Mouse (Mus musculus): ENCODE data around the gene Cd38. TPM values are rescaled to one million over a fixed set of nuclear protein-coding genes. Genes with fewer than 3 reads are reported as not detected.

Gene Cd38
- polyA plus RNA-seq, 1 experiment from 2014 or later = 4.1 TPM

DNA sequence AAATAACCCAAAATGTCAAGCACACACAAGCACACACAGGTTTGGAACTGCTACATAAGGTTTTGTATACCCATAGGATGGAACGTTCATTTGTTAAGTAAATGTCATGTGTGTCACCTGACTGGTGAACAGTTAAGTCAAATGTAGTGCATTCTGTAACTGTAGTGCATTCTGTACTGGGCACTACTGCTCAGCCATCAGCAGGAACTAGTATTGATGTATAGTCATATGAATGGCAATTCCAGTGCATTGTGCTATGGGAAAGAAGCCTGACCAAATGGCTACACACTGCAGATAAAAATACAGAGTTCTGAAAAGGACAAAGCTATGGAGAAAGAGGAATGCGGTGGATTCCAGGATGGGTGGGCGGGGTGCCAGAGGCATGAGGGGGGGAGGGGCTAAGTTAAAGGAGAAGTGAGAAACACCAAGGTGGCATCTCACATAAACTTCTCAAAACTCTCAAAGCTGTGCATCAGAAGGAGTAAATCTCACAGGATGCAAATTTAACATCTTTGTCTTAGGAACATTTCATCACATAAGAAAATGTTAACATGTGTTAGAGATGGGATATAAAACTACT lies 25.7 kb upstream of the Cd38 start:
- H3K4me2 ChIP-seq = no peak overlapping the region
- H3K27me3 ChIP-seq = no peaks in the 10 kb centered on the region
- no peaks in the 10 kb centered on the region for H3K9me3 ChIP-seq
- no peak overlapping the region for H3K9ac ChIP-seq
- ATAC-seq (ENCODE audit: low FRiP score) = no peak
- H3K36me3 ChIP-seq = no peaks in the 10 kb centered on the region
- H3K4me1 ChIP-seq (replicated peaks) = 0 out of 2 replicates have a peak, but pooled peaks cover 4% of the 10 kb centered on the region
- no peak overlapping the region for H3K27ac ChIP-seq
- no peak overlapping the region for H3K4me3 ChIP-seq
- whole genome bisulfite sequencing = 74% methylated on average over 3 of the region's 3 CpGs

DNA sequence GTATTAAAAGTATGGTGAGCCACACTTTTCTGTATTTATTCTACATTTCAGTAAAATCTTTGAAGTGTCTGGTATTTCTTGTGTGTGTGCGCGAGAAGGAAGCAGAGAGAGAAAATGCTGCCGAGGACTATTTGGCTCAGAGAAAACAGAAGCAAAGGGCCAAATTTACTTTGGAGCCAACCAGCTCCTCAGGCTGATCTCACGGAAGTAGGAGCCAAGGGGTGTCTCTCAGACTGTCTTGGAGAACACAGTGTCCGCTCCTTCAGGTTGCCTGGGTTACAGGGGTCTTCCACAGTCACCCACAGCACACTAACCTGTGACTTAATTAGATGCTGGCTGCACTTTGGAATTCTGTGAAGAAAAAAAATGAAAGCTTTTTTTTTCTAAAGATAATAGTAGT lies 23.3 kb upstream of the Cd38 start:
- ATAC-seq (ENCODE audit: low FRiP score) = no peak
- Histone ChIP-seq H3K4me3 (no peak overlapping the region), H3K9ac (no peak overlapping the region), H3K27ac (no peak overlapping the region), H3K36me3 (no peaks in the 10 kb centered on the region), H3K9me3 (no peaks in the 10 kb centered on the region), H3K4me1 (replicated peaks) (0 out of 2 replicates have a peak, but pooled peaks cover 4% of the 10 kb centered on the region), H3K4me2 (no peak overlapping the region), H3K27me3 (no peaks in the 10 kb centered on the region)
- WGBS = 83% methylated on average over 5 of the region's 5 CpGs

DNA sequence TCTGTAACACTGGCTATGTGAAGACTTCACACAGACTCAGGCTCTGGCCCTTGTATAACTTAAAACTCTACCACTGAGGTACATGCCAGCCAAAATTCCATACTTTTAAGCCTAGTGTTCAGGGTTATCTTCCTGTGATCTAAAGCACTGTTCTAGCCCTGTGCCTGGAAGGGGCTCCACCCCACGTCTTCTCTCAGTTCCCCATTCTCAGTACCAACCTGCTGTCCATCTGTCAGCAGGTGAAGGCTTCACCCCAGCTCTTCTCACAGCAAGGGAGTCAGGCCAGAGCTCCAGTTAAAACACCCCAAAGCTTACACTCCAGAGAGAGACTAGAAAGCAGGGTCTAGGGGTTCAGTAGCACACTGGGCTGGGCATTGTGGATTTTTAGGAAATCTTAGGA lies 22.7 kb upstream of the Cd38 start:
- no peak overlapping the region for H3K4me3 ChIP-seq
- H3K4me2 ChIP-seq = no peak overlapping the region
- no peak overlapping the region for H3K9ac ChIP-seq
- no peaks in the 10 kb centered on the region for H3K27me3 ChIP-seq
- no peaks in the 10 kb centered on the region for H3K9me3 ChIP-seq
- no peaks in the 10 kb centered on the region for H3K36me3 ChIP-seq
- no peak for ATAC-seq (ENCODE audit: low FRiP score)
- 67% methylated on average over 1 of the region's 1 CpGs for WGBS
- 0 out of 2 replicates have a peak, but pooled peaks cover 4% of the 10 kb centered on the region for H3K4me1 ChIP-seq (replicated peaks)
- H3K27ac ChIP-seq = no peak overlapping the region

DNA sequence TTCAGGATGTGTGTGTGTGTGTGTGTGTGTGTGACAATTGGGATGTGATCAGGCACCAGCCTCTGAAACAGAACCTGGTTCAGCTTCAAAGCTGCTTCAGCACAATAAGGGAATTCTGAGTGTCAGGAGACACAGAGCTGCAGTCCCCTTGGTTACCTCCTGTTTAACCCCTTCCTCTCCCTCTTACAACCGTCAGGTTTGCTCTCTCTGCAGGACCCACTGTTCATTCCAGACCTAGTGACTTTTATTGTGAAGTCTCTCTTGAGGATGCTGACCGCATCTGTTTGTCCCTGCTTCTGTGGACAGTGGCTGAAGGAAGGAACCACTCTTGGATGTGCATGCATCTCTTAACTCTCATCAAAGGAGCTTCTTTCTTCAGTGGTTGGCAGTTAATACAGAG lies 22.1 kb upstream of the Cd38 start:
- Histone ChIP-seq H3K4me3 (no peak overlapping the region), H3K4me2 (no peak overlapping the region), H3K27me3 (no peaks in the 10 kb centered on the region), H3K4me1 (replicated peaks) (0 out of 2 replicates have a peak, but pooled peaks cover 4% of the 10 kb centered on the region), H3K27ac (no peak overlapping the region), H3K9ac (no peak overlapping the region), H3K9me3 (no peaks in the 10 kb centered on the region), H3K36me3 (no peaks in the 10 kb centered on the region)
- WGBS = 25% methylated on average over 2 of the region's 2 CpGs
- ATAC-seq (ENCODE audit: low FRiP score) = no peak

DNA sequence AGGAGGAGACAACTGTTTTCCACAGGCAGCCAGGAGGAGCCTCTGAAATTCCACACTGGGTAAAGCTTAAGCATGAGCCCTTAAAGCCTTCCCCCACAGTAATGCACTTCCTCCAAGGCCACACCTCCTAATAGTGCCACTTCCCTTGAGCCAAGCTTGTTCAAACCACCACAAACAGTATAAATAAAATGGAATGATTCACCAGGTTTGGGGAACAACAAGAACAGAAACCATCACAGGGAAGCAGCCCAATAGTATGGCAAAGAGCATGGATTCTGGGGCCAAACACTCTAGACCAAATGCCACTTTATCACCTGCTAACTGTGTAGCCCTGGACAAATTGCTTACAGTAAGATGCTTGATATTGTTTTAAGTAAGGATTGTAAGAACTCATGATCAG lies 20.8 kb upstream of the Cd38 start:
- Histone ChIP-seq H3K9ac (no peak overlapping the region), H3K4me2 (no peak overlapping the region), H3K4me1 (replicated peaks) (0 out of 2 replicates have a peak, but pooled peaks cover 4% of the 10 kb centered on the region), H3K9me3 (no peaks in the 10 kb centered on the region), H3K27ac (no peak overlapping the region), H3K27me3 (no peaks in the 10 kb centered on the region), H3K36me3 (no peaks in the 10 kb centered on the region), H3K4me3 (no peak overlapping the region)
- no peak for ATAC-seq (ENCODE audit: low FRiP score)

DNA sequence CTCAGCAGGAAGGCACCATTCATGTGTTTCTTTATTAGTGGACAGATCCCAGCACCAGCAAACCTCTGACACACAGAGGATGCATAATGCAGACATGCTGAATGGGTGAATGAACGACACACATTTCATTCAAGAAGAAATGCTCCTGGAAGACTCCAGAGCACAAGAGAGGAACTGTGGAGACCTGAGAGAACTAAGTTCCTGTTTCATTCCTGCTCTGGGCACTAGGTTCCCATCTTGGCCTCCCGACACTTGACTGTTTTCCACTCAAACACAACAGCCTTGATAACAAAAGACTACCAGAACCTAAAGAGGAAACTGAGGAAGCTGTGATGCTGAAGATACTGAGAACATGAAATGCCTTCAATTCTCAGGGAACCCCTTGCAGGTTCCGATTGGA lies 20.1 kb upstream of the Cd38 start:
- 88% methylated on average over 3 of the region's 3 CpGs for WGBS
- H3K4me2 ChIP-seq = no peak overlapping the region
- H3K9me3 ChIP-seq = no peaks in the 10 kb centered on the region
- 0 out of 2 replicates have a peak, but pooled peaks cover 4% of the 10 kb centered on the region for H3K4me1 ChIP-seq (replicated peaks)
- H3K36me3 ChIP-seq = no peaks in the 10 kb centered on the region
- H3K27ac ChIP-seq = no peak overlapping the region
- no peaks in the 10 kb centered on the region for H3K27me3 ChIP-seq
- no peak overlapping the region for H3K4me3 ChIP-seq
- H3K9ac ChIP-seq = no peak overlapping the region
- no peak for ATAC-seq (ENCODE audit: low FRiP score)

DNA sequence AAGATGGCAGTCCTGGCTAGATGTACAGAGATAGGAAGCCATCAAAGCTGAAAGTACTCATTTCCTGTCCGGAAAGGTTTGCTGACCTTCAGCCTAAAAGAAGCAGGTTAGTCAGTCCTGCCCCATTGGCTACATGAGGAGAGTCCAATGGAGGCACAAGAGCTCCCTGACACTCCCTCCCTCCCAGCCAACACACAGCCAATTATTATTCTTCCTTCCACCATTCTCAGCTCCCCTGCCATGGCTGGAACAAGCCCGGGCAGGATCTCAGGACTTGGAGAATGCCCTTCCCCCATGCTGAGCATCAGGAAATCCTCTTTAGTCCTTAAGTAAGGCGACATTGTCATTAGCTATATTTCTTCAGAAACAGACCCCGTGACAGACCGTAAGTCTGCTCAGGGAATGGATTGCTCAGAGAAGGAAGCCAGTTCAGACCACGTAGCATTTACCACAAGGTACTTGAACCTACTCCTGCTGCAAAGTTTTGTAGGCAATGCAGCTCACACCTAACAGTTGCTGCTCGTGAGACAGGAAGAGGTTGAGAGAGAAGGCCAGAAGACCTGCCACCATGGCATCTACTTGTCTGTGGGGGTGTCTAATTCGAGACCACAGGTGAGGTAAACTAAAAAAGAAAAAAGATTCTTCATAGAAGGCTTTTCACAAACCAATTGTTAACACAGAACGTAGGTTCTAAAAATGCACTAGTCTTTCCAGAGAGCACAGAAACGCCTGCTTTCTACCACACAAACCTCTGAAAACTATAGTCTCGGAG lies 15.1 kb upstream of the Cd38 start:
- ATAC-seq (ENCODE audit: low FRiP score) = no peak
- H3K4me3 ChIP-seq = no peak overlapping the region
- no peaks in the 10 kb centered on the region for H3K27me3 ChIP-seq
- no peak overlapping the region for H3K27ac ChIP-seq
- no peaks in the 10 kb centered on the region for H3K36me3 ChIP-seq
- no peak overlapping the region for H3K9ac ChIP-seq
- no peak overlapping the region for H3K4me2 ChIP-seq
- no peaks in the 10 kb centered on the region for H3K9me3 ChIP-seq
- no peaks in the 10 kb centered on the region for H3K4me1 ChIP-seq (replicated peaks)
- WGBS = 83% methylated on average over 11 of the region's 11 CpGs

DNA sequence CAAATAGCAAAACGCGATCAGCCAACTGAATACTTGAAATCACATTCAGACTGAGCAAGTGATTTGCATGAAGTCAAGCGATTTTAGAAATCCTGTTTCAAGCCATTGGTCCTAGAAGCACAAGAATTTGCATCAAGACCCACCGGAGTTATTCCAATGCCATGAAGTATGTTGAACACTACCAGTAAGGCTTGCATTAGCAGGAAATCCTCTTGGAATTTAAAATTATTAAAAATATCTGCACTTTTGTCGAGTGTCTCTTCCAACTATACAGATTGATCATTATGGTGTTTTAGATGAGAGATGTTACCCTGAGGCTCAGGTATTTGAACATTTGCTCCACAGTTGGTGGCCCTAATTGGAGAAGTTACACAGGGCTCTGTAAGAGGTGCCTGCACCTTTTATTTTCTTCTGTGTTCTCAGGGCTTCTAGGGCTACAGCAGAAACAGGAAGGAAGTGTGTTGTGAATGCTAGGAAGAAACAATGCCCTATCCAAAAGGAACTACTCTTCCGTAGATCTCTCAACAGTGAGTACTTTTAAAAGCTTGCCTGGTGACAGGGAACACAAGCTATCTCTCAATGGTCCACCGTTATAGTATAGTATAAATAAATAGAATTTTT lies 14.4 kb upstream of the Cd38 start:
- H3K27ac ChIP-seq = no peak overlapping the region
- no peaks in the 10 kb centered on the region for H3K36me3 ChIP-seq
- H3K4me3 ChIP-seq = no peak overlapping the region
- H3K4me2 ChIP-seq = no peak overlapping the region
- H3K9ac ChIP-seq = no peak overlapping the region
- H3K9me3 ChIP-seq = no peaks in the 10 kb centered on the region
- H3K27me3 ChIP-seq = no peaks in the 10 kb centered on the region
- no peak for ATAC-seq (ENCODE audit: low FRiP score)
- H3K4me1 ChIP-seq (replicated peaks) = no peaks in the 10 kb centered on the region
- WGBS = 86% methylated on average over 7 of the region's 7 CpGs

DNA sequence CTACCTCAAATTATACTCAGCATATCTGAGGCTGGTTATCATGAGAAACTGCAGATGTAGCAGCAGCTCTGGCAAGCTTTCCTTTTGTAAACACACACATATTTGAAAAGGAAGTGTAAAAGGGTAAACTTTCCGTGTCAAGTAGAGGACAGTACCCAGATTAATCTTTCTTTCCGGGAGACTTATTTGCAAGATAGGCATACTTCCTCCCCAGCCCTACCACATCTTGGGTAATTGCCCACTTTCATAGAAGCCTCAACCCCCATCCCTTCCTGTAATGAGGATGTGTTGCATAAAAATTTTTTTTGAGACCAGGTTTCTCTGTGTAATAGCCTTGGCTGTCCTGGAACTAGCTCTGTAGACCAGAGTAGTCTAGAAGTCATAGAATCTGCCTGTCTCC lies 12.6 kb upstream of the Cd38 start:
- H3K4me3 ChIP-seq = no peak overlapping the region
- 90% methylated on average over 2 of the region's 2 CpGs for WGBS
- H3K4me2 ChIP-seq = no peak overlapping the region
- no peaks in the 10 kb centered on the region for H3K36me3 ChIP-seq
- H3K27ac ChIP-seq = no peak overlapping the region
- ATAC-seq (ENCODE audit: low FRiP score) = no peak
- H3K4me1 ChIP-seq (replicated peaks) = no peaks in the 10 kb centered on the region
- no peak overlapping the region for H3K9ac ChIP-seq
- H3K9me3 ChIP-seq = no peaks in the 10 kb centered on the region
- no peaks in the 10 kb centered on the region for H3K27me3 ChIP-seq

DNA sequence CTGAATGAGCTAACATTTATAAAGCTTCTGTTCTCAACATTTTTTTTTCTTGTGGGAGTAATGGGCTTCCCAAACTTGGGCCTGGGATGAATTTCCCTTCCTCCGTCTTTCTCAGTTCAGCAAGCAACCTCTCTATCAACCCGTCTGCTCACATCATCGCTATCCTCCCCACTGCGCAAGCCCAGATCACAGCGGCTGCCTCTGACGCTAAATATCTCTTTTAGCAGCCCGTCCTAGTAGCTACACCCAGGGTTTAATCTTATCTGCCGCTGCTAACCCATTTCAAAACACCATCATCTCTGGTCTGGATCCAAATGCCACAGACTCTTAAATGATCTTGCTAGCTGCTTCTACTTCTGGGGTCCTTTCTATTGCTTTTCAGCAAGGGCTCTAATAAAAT lies 8.7 kb upstream of the Cd38 start:
- H3K4me2 ChIP-seq = no peak overlapping the region
- H3K27ac ChIP-seq = no peak overlapping the region
- no peaks in the 10 kb centered on the region for H3K4me1 ChIP-seq (replicated peaks)
- WGBS = 90% methylated on average over 8 of the region's 8 CpGs
- ATAC-seq (ENCODE audit: low FRiP score) = no peak
- no peaks in the 10 kb centered on the region for H3K9me3 ChIP-seq
- no peak overlapping the region for H3K9ac ChIP-seq
- no peak overlapping the region for H3K4me3 ChIP-seq
- H3K36me3 ChIP-seq = no peaks in the 10 kb centered on the region
- no peaks in the 10 kb centered on the region for H3K27me3 ChIP-seq

DNA sequence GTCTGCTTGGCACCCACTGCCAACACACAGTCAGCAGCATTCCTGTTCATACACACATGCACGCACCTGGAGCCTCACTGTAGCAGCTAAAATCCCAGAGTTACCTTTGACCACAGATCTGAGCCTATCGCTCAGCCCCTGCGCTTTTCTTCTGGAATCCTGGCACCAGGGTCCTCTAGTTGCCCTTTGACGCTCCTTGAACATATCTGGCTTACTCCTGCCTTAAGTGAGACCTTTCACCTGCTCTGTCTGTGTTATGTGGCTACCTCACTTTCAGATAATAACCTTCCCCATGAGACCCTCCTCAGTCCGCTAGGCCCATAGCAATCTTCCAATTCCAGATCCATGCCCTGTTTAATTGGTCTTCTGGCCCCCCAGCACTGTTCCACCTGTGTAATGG lies 8.3 kb upstream of the Cd38 start:
- H3K27me3 ChIP-seq = no peaks in the 10 kb centered on the region
- ATAC-seq (ENCODE audit: low FRiP score) = no peak
- H3K9ac ChIP-seq = no peak overlapping the region
- H3K4me3 ChIP-seq = no peak overlapping the region
- no peaks in the 10 kb centered on the region for H3K4me1 ChIP-seq (replicated peaks)
- H3K36me3 ChIP-seq = no peaks in the 10 kb centered on the region
- H3K9me3 ChIP-seq = no peaks in the 10 kb centered on the region
- H3K4me2 ChIP-seq = no peak overlapping the region
- 93% methylated on average over 5 of the region's 5 CpGs for WGBS
- no peak overlapping the region for H3K27ac ChIP-seq

DNA sequence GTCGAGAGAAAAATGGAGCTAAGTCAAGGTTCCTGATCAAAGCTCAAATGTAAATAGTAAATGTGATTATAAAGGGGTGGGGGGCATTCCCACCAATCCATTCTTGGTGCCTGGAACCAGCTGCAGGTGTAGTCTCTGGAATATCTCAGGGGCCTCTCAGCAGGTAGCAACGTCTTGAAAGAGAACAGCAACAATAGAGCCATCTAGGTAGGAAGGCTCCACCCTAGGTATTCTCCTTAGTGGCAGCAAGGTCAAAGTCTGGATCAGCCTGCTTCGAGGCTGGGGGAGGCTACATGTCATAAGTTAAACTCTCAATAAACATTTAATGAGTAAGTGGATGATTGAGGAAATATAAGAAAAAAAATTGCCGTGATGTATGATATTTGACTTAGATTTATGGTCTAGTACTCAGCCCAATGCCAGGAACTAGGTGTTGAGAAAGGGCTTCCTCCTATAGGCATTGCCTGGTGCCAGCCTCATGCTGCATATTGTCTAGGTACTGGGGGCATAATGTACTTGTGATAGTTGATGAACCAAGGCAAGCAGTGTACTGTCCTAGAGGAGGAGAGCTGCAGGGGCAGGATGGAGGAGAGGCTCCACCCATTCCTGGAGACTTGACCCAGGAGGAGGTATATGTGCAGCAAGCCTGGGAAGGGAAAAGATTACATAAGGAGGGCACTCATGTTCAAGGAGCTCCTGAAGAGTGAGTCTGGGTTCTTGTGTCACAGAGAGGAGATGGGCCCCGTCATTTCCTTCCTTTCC lies 7.5 kb upstream of the Cd38 start:
- Histone ChIP-seq H3K27ac (no peak overlapping the region), H3K36me3 (no peaks in the 10 kb centered on the region), H3K27me3 (no peaks in the 10 kb centered on the region), H3K9ac (no peak overlapping the region), H3K4me1 (replicated peaks) (no peaks in the 10 kb centered on the region), H3K4me2 (no peak overlapping the region), H3K4me3 (no peak overlapping the region), H3K9me3 (no peaks in the 10 kb centered on the region)
- 72% methylated on average over 5 of the region's 5 CpGs for WGBS
- no peak for ATAC-seq (ENCODE audit: low FRiP score)

All from hindbrain, embryonic 13.5 days (tissue).